ENCODE assay signal across 48 mouse cellular contexts in genomic region chr2:9855861-9856260, GRCm38 (mm10). TPM values are rescaled to one million over a fixed set of nuclear protein-coding genes. Genes with fewer than 3 reads are reported as not detected.
"Had no signal": no experiment of that assay in that cellular context is flagged by ENCODE, and none has a peak within 500 bp of the region (broad histone marks: within the 10 kb centered on the region; RNA-seq: fewer than 3 reads in every experiment).

No protein-coding gene starts in this region.

- H3K4me3 ChIP-seq: heart, embryonic 10.5 days; heart, embryonic 12.5 days; heart, embryonic 13.5 days; heart, embryonic 15.5 days; hindbrain, embryonic 10.5 days; hindbrain, embryonic 12.5 days; hindbrain, embryonic 13.5 days; hindbrain, embryonic 15.5 days; intestine, embryonic 15.5 days; kidney, embryonic 15.5 days; layer of hippocampus, adult 2 months had no signal

- H3K27me3 ChIP-seq: heart, embryonic 12.5 days; heart, embryonic 13.5 days; heart, embryonic 15.5 days; hindbrain, embryonic 12.5 days; hindbrain, embryonic 13.5 days; hindbrain, embryonic 15.5 days; intestine, embryonic 15.5 days had no signal

- H3K9me3 ChIP-seq: heart, embryonic 10.5 days; heart, embryonic 12.5 days; heart, embryonic 13.5 days; heart, embryonic 15.5 days; hindbrain, embryonic 10.5 days; hindbrain, embryonic 12.5 days; hindbrain, embryonic 13.5 days; hindbrain, embryonic 15.5 days; intestine, embryonic 15.5 days; kidney, embryonic 15.5 days had no signal

- H3K36me3 ChIP-seq: heart, embryonic 10.5 days; heart, embryonic 15.5 days; hindbrain, embryonic 10.5 days; hindbrain, embryonic 12.5 days; hindbrain, embryonic 13.5 days; hindbrain, embryonic 15.5 days; intestine, embryonic 15.5 days; kidney, embryonic 15.5 days had no signal

- DNase-seq: heart, postnatal 10 days; heart, postnatal 14 days; heart, postnatal 36 days; heart, postnatal 4 days; kidney, adult 11 months; kidney, adult 18-20 months; kidney, adult 2 months; kidney, adult 8-10 months; kidney, adult 9 months; kidney, postnatal 10 days; kidney, postnatal 14 days; kidney, postnatal 25 days; kidney, postnatal 36 days; kidney, postnatal 4 days; layer of hippocampus, adult 9-11 months; layer of hippocampus, postnatal 36 days had no signal

- H3K9ac ChIP-seq: heart, embryonic 12.5 days; heart, embryonic 13.5 days; heart, embryonic 15.5 days; hindbrain, embryonic 12.5 days; hindbrain, embryonic 13.5 days; hindbrain, embryonic 14.5 days; hindbrain, embryonic 15.5 days; intestine, embryonic 15.5 days; kidney, embryonic 15.5 days had no signal

- ATAC-seq: hindbrain, embryonic 16.5 days; hindbrain, postnatal 0 days; inflammation-experienced regulatory T-cells, adult 6 months; intestine, embryonic 15.5 days; intestine, embryonic 16.5 days; intestine, postnatal 0 days had no signal

- H3K27ac ChIP-seq: heart, embryonic 10.5 days; heart, embryonic 13.5 days; heart, embryonic 15.5 days; hindbrain, embryonic 10.5 days; hindbrain, embryonic 12.5 days; hindbrain, embryonic 13.5 days; hindbrain, embryonic 14.5 days; hindbrain, embryonic 15.5 days; hindbrain, postnatal 0 days; intestine, embryonic 15.5 days; kidney, embryonic 15.5 days; kidney, postnatal 0 days; layer of hippocampus, adult 2 months had no signal

- H3K4me1 ChIP-seq: heart, embryonic 12.5 days; heart, embryonic 13.5 days; heart, embryonic 15.5 days; intestine, embryonic 15.5 days had no signal

RNA-seq across cellular contexts. Expression of gene 4930412O13Rik, which starts 25.2 kb away (rescaled TPM):
- total RNA-seq: heart, postnatal 10 days; heart, postnatal 14 days; heart, postnatal 25 days; heart, postnatal 36 days; heart, postnatal 4 days; hematopoietic stem cell, adult 5-6 weeks; hindbrain, postnatal 0 days; layer of hippocampus, adult 18-20 months; layer of hippocampus, adult 2 months; layer of hippocampus, adult 8-10 months; layer of hippocampus, postnatal 10 days; layer of hippocampus, postnatal 14 days; layer of hippocampus, postnatal 25 days; layer of hippocampus, postnatal 36 days; left cerebral cortex, adult 18-20 months had no signal
- polyA plus RNA-seq: heart, embryonic 11.5 days; heart, embryonic 16.5 days; heart, postnatal 0 days; inflammation-experienced regulatory T-cells, adult 6 months; intestine, embryonic 14.5 days; intestine, embryonic 15.5 days; intestine, embryonic 16.5 days; intestine, postnatal 0 days; large intestine, adult 2 months had no signal

RNA-seq across cellular contexts. Expression of gene 9230102O04Rik, which starts 33.5 kb away (rescaled TPM):
- total RNA-seq: heart, postnatal 10 days; heart, postnatal 14 days; heart, postnatal 25 days; heart, postnatal 36 days; heart, postnatal 4 days; hematopoietic stem cell, adult 5-6 weeks; layer of hippocampus, adult 18-20 months; layer of hippocampus, adult 2 months; layer of hippocampus, adult 8-10 months; layer of hippocampus, postnatal 10 days; layer of hippocampus, postnatal 14 days; layer of hippocampus, postnatal 25 days; layer of hippocampus, postnatal 36 days; left cerebral cortex, adult 18-20 months had no signal
- polyA plus RNA-seq: heart, embryonic 10.5 days; heart, embryonic 12.5 days; heart, embryonic 13.5 days; heart, embryonic 14.5 days; heart, embryonic 15.5 days; heart, embryonic 16.5 days; heart, postnatal 0 days; intestine, embryonic 14.5 days; intestine, embryonic 15.5 days; intestine, embryonic 16.5 days; intestine, postnatal 0 days; large intestine, adult 2 months had no signal

RNA-seq across cellular contexts. Expression of gene Gata3, which starts 34.0 kb away (rescaled TPM):
- total RNA-seq: layer of hippocampus, adult 18-20 months; layer of hippocampus, adult 2 months; layer of hippocampus, postnatal 25 days; left cerebral cortex, adult 18-20 months had no signal
